Mouse (Mus musculus): ENCODE measurements around the gene 6430531B16Rik.

Gene 6430531B16Rik

GRCm38 (mm10) chr7:139978278-139978892 lies at the start of gene 6430531B16Rik:
Gene 6430531B16Rik (minus strand): TSS chr7:139978755.
- DNase-seq = peak; percentile 82

DNA sequence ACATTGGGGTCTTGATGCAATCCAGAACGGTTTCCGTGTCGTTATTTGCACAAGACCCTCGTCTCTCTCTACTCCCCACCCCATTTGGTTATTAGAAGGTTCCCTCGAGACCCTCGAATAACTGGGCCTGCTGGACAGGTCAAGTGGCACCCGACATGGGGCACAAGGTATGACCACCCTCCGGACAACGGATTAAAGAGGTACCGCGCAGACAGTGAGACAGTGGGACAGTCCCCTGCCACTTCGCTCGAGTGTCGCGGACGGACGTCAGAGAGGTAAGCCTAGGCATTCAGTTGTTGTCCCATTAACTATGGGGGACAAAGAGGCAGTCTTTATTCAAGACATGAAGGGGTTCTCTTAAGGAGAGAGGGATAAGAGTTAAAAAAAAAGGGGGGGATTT lies 32.8 kb upstream of the 6430531B16Rik start:
- DNase-seq = no peak

- DNase-seq = no peak
These were observed 29.2 kb upstream of the 6430531B16Rik start for GRCm38 (mm10) chr7:140007781-140008180.

DNA sequence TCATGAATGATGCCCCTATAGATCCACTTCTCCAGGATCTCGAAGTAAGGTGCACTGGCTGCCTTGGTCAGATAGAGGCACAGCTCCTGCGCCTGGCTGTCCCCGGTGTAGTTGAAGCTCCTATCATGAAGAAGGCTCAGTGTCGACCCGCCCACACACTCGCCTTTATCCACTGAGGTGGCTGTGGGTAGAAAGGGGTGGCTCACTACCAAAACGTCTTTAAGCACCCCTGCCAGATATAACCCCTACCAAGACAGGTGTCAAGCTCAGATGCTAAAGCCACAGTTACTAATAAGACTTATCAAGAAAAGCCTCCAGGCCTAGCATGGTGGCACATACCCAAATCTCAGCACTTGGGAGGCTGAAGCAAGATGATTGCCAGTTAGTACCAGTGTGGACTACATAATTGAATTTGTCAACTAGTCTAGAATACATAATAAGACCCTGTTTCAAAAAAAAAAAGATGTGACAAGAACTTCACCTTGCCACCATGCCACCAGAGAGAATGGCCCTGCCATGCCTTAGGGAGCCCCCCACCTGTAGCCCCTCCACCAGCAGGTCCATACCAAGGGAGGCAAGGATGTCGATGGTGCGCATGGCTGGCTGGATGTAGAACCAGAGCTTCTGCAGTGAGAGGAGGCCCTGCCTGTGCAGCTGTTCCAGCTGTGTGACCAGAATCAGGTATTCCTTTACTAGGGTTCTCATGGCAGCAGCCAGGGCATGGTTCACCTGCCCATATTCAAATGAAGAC lies 28.5 kb upstream of the 6430531B16Rik start:
- no peak for DNase-seq

DNA sequence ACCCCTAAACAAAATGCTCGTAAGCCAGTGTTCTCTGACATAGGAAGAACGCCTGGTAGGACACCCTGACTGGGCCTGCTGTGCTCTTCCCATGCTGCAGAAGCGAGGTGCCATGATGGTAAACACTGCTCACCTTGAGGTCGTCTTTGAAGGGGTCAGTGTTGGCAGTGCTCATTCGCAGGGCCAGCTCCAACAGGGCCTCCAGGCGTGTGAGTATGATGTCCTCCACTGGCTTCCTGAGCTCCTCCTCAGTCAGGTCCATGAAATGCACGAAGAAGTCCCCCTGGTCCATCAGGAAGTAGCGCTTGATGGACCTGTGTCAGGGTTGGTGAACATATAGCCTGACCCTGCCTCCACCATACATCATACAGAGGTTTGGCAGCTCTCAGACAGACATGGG lies 26.1 kb upstream of the 6430531B16Rik start:
- DNase-seq = no peak

GRCm38 (mm10) chr7:140001086-140001740 lies 22.7 kb upstream of the 6430531B16Rik start:
- no peak for DNase-seq

GRCm38 (mm10) chr7:139998691-139999350 lies 20.3 kb upstream of the 6430531B16Rik start:
- no peak for DNase-seq

- DNase-seq = peak; percentile 78
These were observed 16.1 kb upstream of the 6430531B16Rik start for GRCm38 (mm10) chr7:139994676-139995075.

- no peak for DNase-seq
These were observed 15.6 kb upstream of the 6430531B16Rik start for GRCm38 (mm10) chr7:139994202-139994601.

- DNase-seq = no peak
These were observed 15.0 kb upstream of the 6430531B16Rik start for GRCm38 (mm10) chr7:139993532-139993931.

DNA sequence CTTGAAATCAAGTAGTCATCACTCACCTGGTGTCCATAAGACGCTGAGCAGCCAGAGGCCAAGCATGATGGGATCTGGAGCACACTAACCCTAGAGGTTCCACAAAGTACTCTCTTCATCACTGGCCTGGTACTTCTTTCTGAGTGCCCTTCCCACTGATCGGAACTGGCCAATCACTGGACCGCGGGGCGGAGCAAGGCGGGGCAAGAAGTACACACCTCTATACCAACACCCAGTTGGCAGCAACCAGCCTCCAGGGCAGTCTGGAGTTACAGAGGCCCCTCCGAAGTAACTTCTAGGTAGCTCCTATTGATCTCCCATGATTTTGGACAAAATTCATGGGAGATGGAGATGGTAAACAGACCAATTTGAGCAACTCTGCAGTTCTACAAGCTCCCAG lies 13.9 kb upstream of the 6430531B16Rik start, which contains the start of gene Adam8:
Gene Adam8, minus strand, starts transcription at position 157 of the 400 bp plus-strand sequence.
- DNase-seq = peak; percentile 67

GRCm38 (mm10) chr7:139990864-139991394 lies 12.4 kb upstream of the 6430531B16Rik start:
- no peak for DNase-seq

DNA sequence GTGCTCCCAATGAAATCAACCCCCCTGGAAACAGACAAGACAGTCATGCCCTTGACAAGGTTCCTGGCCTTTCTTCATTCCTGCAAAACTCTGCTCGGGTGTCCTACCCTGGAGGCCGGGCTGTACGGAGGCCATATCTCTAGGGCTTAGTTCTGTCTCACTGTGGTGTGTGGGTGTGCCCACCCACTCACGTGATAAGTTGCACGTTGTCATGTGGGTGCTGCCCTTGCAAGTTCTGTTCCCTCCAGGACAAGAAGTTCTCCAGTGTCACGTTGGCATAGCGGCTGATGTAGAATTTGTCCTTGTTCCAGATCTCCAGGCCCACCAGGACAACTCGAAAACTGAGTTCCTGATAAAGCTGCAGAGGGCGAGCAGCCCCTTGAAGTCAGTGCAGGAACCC lies 9.7 kb upstream of the 6430531B16Rik start:
- DNase-seq = no peak

GRCm38 (mm10) chr7:139984505-139984904 lies 6.0 kb upstream of the 6430531B16Rik start:
- DNase-seq = peak; percentile 44

- DNase-seq = no peak
These were observed 3.5 kb upstream of the 6430531B16Rik start for GRCm38 (mm10) chr7:139982058-139982457.

DNA sequence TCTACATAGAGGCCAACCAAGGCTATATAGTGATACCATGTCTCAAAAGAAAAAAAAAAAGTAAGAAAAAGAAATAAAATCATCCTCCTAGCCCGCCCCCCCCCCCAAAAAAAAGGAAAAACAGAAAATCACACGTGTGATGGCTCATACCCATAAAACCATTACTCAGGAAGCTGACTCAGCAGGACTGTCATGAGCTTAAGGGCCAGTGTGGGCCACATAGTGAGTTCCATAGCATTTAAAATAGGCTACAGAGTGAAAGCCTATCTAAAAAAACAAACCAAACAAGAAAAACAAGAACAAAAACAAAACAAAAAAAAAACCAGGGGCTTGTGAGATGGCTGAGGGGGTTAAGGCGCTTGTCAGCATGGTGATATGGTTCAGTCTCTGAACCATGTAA lies 2.2 kb upstream of the 6430531B16Rik start:
- DNase-seq = no peak

DNA sequence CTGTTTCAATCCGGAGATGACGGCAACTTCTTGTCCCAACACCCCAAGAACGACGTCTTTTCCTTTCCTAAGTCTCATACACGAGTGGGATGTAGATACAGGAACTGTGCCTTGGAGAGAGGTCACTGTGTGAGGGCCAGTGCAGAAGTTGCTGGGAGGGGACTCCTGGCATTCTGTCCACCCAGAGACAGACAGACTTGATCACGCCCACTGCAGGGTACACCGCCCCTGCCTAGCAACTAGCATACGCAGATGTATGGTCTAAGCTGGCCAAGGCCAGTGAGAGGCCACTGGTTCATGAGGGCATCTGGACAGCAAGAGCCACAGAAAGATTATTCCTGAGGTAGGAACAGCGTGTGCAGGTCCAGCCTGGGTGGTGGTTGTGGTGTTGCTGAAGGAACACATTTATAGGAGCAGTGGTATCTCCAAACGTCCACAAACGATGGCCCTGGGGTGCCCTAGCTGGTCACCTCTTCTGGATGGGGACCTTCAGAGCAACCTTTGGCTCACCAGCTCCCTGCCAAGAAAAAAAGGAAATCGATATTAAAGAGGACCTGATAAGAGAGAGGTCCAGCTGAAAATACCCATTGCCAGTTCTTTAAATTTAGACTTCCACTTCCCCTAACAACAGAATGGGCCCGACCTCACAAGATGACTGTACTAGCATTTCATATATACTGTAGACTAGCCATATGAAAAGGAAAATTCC lies 610 bp upstream of the 6430531B16Rik start:
- no peak for DNase-seq

GRCm38 (mm10) chr7:139975471-139975870 lies 3.1 kb downstream of the 6430531B16Rik start:
- DNase-seq = no peak

DNA sequence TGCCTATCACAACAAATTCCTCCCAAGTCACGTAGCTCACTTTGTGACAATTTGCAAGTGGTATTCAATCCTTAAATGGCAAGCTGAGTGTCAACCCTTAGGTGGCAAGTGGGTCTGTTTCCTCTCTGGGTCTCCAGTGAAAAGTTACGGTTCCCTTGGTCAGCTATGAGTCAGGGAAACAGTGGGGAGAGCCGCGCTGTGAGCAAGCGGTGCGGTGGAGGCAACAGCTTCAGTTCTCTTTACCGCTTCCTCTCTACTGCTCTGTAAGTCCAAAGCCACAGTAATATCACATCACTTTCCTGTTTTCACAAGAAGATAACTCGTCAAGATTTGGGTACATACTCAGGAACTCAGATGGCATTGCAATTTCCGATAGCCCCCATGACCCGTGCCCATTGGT lies 4.2 kb downstream of the 6430531B16Rik start:
- DNase-seq = no peak

DNA sequence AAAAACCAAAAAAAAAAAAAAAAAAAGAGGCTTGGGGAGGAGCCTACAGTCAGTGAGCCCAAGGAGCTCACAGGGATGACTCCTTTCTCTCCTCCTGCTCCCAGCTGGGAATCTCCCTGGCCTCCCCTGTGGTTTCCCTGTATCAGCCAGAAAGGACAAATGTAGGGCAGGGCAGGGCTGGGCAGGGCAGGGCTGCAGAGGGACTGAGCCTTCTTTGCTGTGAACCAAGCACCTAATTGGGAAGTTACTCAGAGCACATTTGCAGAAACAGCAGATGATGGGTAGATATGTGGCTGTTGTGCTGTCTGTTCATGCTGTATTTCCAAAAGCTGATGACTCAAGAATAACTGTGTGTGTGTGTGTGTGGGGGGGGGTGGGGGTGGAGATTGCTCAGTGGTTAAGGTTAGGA lies 5.6 kb downstream of the 6430531B16Rik start:
- DNase-seq = no peak

DNA sequence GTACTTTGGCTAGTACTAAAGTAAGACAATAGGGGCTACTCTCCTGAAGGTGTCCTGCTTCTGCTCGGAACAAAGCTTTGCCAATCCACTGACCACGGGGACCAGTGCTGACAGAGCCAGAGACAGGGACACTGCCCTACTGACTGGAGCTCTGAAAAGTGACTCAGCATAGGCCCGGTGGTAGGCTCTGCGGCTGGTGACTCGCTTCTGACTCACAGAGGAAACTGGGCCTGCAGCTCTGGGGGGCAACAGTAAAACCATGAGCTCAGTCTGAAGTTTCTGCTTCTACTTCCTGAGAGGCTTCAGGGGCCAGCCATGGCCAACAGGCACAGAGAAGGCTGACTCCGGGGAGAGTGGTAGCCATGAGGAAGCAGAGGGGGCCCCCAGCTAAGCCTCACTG lies 7.1 kb downstream of the 6430531B16Rik start:
- no peak for DNase-seq

GRCm38 (mm10) chr7:139970979-139971378 lies 7.6 kb downstream of the 6430531B16Rik start:
- no peak for DNase-seq
